Mouse (Mus musculus) liver, embryonic 16.5 days (tissue): ENCODE results near the gene Scrn3. TPM values are rescaled to one million over a fixed set of nuclear protein-coding genes. Genes with fewer than 3 reads are reported as not detected.

Source experiments
- ATAC-seq: fragments of 200-750 bp; cut with Nextera tagmentation; 2 replicates; pipeline ENCODE4 v1.8.0; 2017; ENCODE audit warnings: low read depth, mild to moderate bottlenecking, moderate number of reproducible peaks, moderate library complexity
- H3K27ac ChIP-seq: fragments of 300-500 bp; sonication (generic); 2 replicates; pipeline ENCODE4 v1.5.1; 2014; ENCODE audit warnings: mild to moderate bottlenecking, low read length
- H3K27me3 ChIP-seq: fragments of 300-500 bp; sonication (generic); 2 replicates; pipeline ENCODE4 v1.6.1; 2014; ENCODE audit warnings: low read depth, low read length, mixed read lengths; ENCODE audit not compliant: control insufficient read depth, insufficient read depth
- H3K36me3 ChIP-seq: fragments of 300-500 bp; sonication (generic); 2 replicates; pipeline ENCODE4 v1.6.1; 2014; ENCODE audit warnings: mild to moderate bottlenecking; ENCODE audit not compliant: control insufficient read depth, insufficient read depth
- H3K4me1 ChIP-seq: fragments of 300-500 bp; sonication (generic); 2 replicates; pipeline ENCODE4 v1.6.1; 2014; ENCODE audit warnings: low read depth, low read length, mixed read lengths; ENCODE audit not compliant: control insufficient read depth
- H3K4me2 ChIP-seq: fragments of 300-500 bp; sonication (generic); 2 replicates; pipeline ENCODE4 v1.6.1; 2014; ENCODE audit warnings: low read depth, low read length, mixed read lengths
- H3K4me3 ChIP-seq: fragments of 300-500 bp; sonication (generic); 2 replicates; pipeline ENCODE4 v1.5.1; 2014; ENCODE audit warnings: low read depth, mild to moderate bottlenecking, low read length
- H3K9ac ChIP-seq: fragments of 300-500 bp; sonication (generic); 2 replicates; pipeline ENCODE4 v1.6.1; 2014; ENCODE audit warnings: low read depth, low read length
- H3K9me3 ChIP-seq: fragments of 300-500 bp; sonication (generic); replicated peaks from 2 replicates; pipeline ENCODE4 v1.6.1; 2016; ENCODE audit warnings: low read length; ENCODE audit not compliant: control insufficient read depth
- WGBS: fragments of 180-500 bp; shearing (Covaris S2); extraction: QIAGEN DNeasy Blood & Tissue Kit; methylation state at CpG from one replicate; pipeline ENCODE4 v1.1.7; 2014; ENCODE audit not compliant: insufficient replicate concordance; 5-methylcytosine and 5-hydroxymethylcytosine counted together
- polyA plus RNA-seq: library from polyadenylated mRNA; unstranded; fragments of >200 nt; fragmentation: Nextera tagmentation; extraction: Ambion mirVana; gene quantifications from 2 replicates; pipeline ENCODE4 v1.2.1, GENCODE M21; 2015

The Scrn3 gene
- polyA plus RNA-seq, 1 experiment from 2014 or later, result 30.1 TPM

DNA sequence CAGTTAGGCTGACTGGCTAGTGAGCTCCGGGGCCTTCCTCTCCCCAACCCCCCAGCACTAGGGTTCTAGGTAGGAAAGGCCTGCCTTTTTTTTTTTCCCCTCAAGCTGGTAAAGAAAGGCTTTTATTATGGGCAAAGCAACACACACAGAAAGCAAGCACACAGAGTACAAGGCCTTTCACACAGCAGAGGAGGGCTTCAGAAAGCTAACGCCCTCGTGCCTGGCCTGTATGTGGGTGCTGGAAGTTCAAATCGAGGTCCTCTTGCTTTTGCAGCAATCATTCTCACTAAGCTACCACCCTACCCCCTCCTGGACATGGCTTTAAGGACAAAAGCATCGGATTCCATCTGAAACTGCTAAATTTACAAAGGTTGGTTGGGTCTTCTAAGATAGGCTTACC lies 67.3 kb downstream of the Scrn3 start:
- no peak overlapping the region for H3K9ac ChIP-seq
- peaks cover 8% of the 10 kb centered on the region for H3K36me3 ChIP-seq
- 76% methylated on average over 5 of the region's 5 CpGs for WGBS
- ATAC-seq, result no peak
- H3K4me2 ChIP-seq, result no peak overlapping the region
- H3K27ac ChIP-seq, result no peak overlapping the region
- no peak overlapping the region for H3K4me3 ChIP-seq
- no peaks in the 10 kb centered on the region for H3K27me3 ChIP-seq
- no peaks in the 10 kb centered on the region for H3K9me3 ChIP-seq
- peaks cover 7% of the 10 kb centered on the region for H3K4me1 ChIP-seq

DNA sequence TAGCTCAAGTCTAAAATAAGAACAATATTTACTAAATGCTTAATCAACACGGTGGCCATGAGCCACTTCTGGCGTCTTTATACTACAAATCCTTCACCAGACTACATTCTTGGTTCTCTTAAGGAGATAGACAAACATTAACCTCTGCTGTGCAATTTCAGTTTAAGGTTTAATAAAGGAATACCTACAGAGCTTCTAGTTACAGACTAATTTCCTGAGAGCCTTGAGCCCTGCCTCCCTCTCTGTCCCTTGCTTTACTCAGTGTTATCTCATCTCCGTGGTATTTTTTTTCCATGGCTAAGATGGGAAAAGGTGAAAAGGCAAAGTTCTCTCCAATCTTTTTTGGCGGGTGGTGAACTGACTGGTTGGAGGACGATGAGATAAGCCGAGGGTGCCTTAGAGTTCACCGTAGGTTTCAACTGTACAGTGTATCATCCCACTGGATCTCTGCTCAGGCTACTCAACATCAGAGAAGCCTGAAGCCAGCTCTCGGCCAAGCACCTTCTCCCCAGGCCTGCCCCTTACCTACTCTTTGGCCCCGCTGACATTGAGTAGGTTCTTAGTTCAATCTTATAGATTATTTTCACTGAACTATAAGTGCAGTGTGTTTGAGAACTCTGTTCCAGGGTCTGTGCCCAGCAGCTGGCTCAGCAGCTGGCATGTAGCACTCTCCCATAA lies 68.0 kb downstream of the Scrn3 start:
- no peaks in the 10 kb centered on the region for H3K9me3 ChIP-seq
- no peaks in the 10 kb centered on the region for H3K27me3 ChIP-seq
- 70% methylated on average over 9 of the region's 9 CpGs for WGBS
- H3K9ac ChIP-seq, result no peak overlapping the region
- no peak overlapping the region for H3K27ac ChIP-seq
- H3K4me1 ChIP-seq, result peaks cover 13% of the 10 kb centered on the region
- H3K4me2 ChIP-seq, result no peak overlapping the region
- H3K4me3 ChIP-seq, result no peak overlapping the region
- ATAC-seq, result no peak
- H3K36me3 ChIP-seq, result peaks cover 8% of the 10 kb centered on the region

- peak overlapping the region; percentile 76 for H3K27ac ChIP-seq
Observed at GRCm38 (mm10) chr2:73385172-73385571, 72.8 kb downstream of the Scrn3 start.

GRCm38 (mm10) chr2:73385641-73386355 lies 73.4 kb downstream of the Scrn3 start:
- Histone ChIP-seq H3K9ac (peak overlapping the region; percentile 71), H3K4me1 (peaks cover 22% of the 10 kb centered on the region), H3K9me3 (no peaks in the 10 kb centered on the region), H3K36me3 (peaks cover 4% of the 10 kb centered on the region), H3K27ac (peak overlapping the region; percentile 76), H3K4me3 (peak overlapping the region; percentile 72), H3K27me3 (no peaks in the 10 kb centered on the region), H3K4me2 (peak overlapping the region; percentile 99)
- peak; percentile 1 for ATAC-seq
- WGBS, result 1% methylated on average over 29 of the region's 29 CpGs

More at GRCm38 (mm10) chr2:73385172-73385571, 72.8 kb downstream of the Scrn3 start:
- peak overlapping the region; percentile 72 for H3K4me3 ChIP-seq
- 62% methylated on average over 4 of the region's 4 CpGs for WGBS
- peak overlapping the region; percentile 71 for H3K9ac ChIP-seq
- ATAC-seq, result no peak
- H3K4me1 ChIP-seq, result peaks cover 22% of the 10 kb centered on the region
- peaks cover 8% of the 10 kb centered on the region for H3K36me3 ChIP-seq
- no peaks in the 10 kb centered on the region for H3K27me3 ChIP-seq
- no peaks in the 10 kb centered on the region for H3K9me3 ChIP-seq
- H3K4me2 ChIP-seq, result peak overlapping the region; percentile 99

GRCm38 (mm10) chr2:73386356-73387046 lies 74.1 kb downstream of the Scrn3 start, which contains the start of gene Gpr155:
Gene Gpr155, minus strand, starts transcription at chr2:73386572.
- WGBS, result 1% methylated on average over 40 of the region's 44 CpGs
- Histone ChIP-seq H3K36me3 (peaks cover 4% of the 10 kb centered on the region), H3K4me2 (peak within 1 kb of the TSS; percentile 99), H3K9me3 (no peaks in the 10 kb centered on the region), H3K9ac (peak within 1 kb of the TSS; percentile 71), H3K4me1 (peaks cover 22% of the 10 kb centered on the region), H3K27me3 (no peaks in the 10 kb centered on the region), H3K4me3 (peak within 1 kb of the TSS; percentile 72), H3K27ac (peak within 1 kb of the TSS; percentile 76)
- peak; percentile 95 for ATAC-seq

Other genes starting within 250 kb of the Scrn3 start
- gene Ola1, start 93.7 kb upstream of the Scrn3 start, polyA plus RNA-seq, result 29.7 and 34.4 TPM in 2 replicates
- gene Sp9, start 40.7 kb upstream of the Scrn3 start, polyA plus RNA-seq, result not detected in 2 replicates
- gene Cir1, start 100 bp downstream of the Scrn3 start, polyA plus RNA-seq, result 20.3 and 21.9 TPM in 2 replicates
- 5.9 and 6.3 TPM in 2 replicates for gene Gpr155, start 74.0 kb downstream of the Scrn3 start, polyA plus RNA-seq
- 3.2 and 4.1 TPM in 2 replicates for gene Wipf1, start 217.1 kb downstream of the Scrn3 start, polyA plus RNA-seq